Comparison of ENCODE assay signal across 8 mouse cellular contexts in genomic region chr1:58112880-58113279, GRCm38 (mm10). TPM values are rescaled to one million over a fixed set of nuclear protein-coding genes. Genes with fewer than 3 reads are reported as not detected.
DNase-seq lines count a peak whose midpoint lies in the region; ATAC-seq and TF ChIP-seq lines count a peak whose summit lies in the region.

Aox3 (plus strand) TSS chr1:58113130.

- no peaks in the 10 kb centered on the region for H3K4me1 ChIP-seq in hindbrain, embryonic 16.5 days (ENCODE audit: control insufficient read depth, insufficient read depth, low read depth, low read length)

- H3K36me3 ChIP-seq in hindbrain, embryonic 16.5 days (ENCODE audit: control insufficient read depth, insufficient read depth, low read length) = no peaks in the 10 kb centered on the region

- no peak within 1 kb of the TSS for H3K9ac ChIP-seq in hindbrain, embryonic 16.5 days (ENCODE audit: low read depth, low read length)

- intact Hi-C loops in left cerebral cortex, adult 2 months (cut with DNase I) = loop anchor here (10.0 kb wide), 1 partner anchor 688 kb away; no protein-coding TSS in a partner anchor

- peak; percentile 88 for ATAC-seq in hindbrain, embryonic 16.5 days
- peak; percentile 62 for ATAC-seq in megakaryocyte progenitor cell, adult 5-6 weeks (replicated peaks; ENCODE audit: poor library complexity)
- ATAC-seq in inflammation-experienced regulatory T-cells, adult 6 months = no peak

- H3K4me3 ChIP-seq in hindbrain, embryonic 16.5 days (ENCODE audit: low read length) = 0 out of 2 replicates have a peak within 1 kb of the TSS, but pooled peaks have one; percentile 7
- H3K4me3 ChIP-seq in left cerebral cortex, adult 2 months = no peak within 1 kb of the TSS

- H3K9me3 ChIP-seq in hindbrain, embryonic 16.5 days (ENCODE audit: control insufficient read depth, low read length) = no peaks in the 10 kb centered on the region

- no peaks in the 10 kb centered on the region for H3K27me3 ChIP-seq in hindbrain, embryonic 16.5 days (replicated peaks; ENCODE audit: control insufficient read depth, insufficient read depth, low read length)

- WGBS in hindbrain, embryonic 16.5 days = 13% methylated on average over 11 of the region's 11 CpGs

- peak; percentile 77 for TF ChIP-seq CTCF in left cerebral cortex, adult 2 months (IDR thresholded peaks at IDR 0.05)

- peak within 1 kb of the TSS; percentile 36 for H3K4me2 ChIP-seq in hindbrain, embryonic 16.5 days (ENCODE audit: low read length)

- peak; percentile 75 to 92 for DNase-seq in adrenal gland, adult (ENCODE audit: inconsistent age in 2 of 2, low spot score in 1 of 2)
- DNase-seq in cerebellum, postnatal 4 days (ENCODE audit: low spot score in 2 of 2) = peak; percentile 52 to 83
- peak; percentile 75 to 77 for DNase-seq in gastrocnemius, adult 8-10 months (ENCODE audit: low spot score in 2 of 2)
- DNase-seq in left cerebral cortex, adult 2 months (ENCODE audit: extremely low spot score in 1 of 2, low spot score in 2 of 2) = peak; percentile 75 to 80
- DNase-seq in right cerebral cortex, postnatal 14 days = peak; percentile 82

- no peak within 1 kb of the TSS for H3K27ac ChIP-seq in hindbrain, embryonic 16.5 days (ENCODE audit: low read depth, low read length)
- H3K27ac ChIP-seq in left cerebral cortex, adult 2 months = no peak within 1 kb of the TSS

RNA-seq across cellular contexts. Expression of gene Aox3, which starts in this region (rescaled TPM):
- total RNA-seq in gastrocnemius, adult 8-10 months (2022) = 1 to 10 TPM in 2 of 4 experiments, under 1 TPM in 2; 0.73 to 2.0 (median 1.4) TPM
- polyA plus RNA-seq in hindbrain, embryonic 16.5 days (2015; fragmentation: Nextera tagmentation; extraction: Ambion mirVana) = 0.37 and 0.38 TPM in 2 replicates
- 1 to 10 TPM; 2.9 to 3.6 TPM for total RNA-seq in left cerebral cortex, adult 2 months (2021)
- total RNA-seq in megakaryocyte progenitor cell, adult 5-6 weeks (2015) = not detected in 2 replicates
- total RNA-seq in megakaryocyte progenitor cell, adult 5-6 weeks (2017) = not detected in 2 replicates
- not detected for polyA plus RNA-seq in inflammation-experienced regulatory T-cells, adult 6 months (2017; shearing (Covaris generic))

Comparison
In these comparisons a context has a peak if more than half of its experiments do, and no peak if none do; other contexts are left out.
1. Peak in ATAC-seq, H3K4me3 ChIP-seq and H3K4me2 ChIP-seq in hindbrain, embryonic 16.5 days; RNA of the gene not detected or under 1 TPM.
2. Peak in ATAC-seq in megakaryocyte progenitor cell, adult 5-6 weeks; RNA of the gene not detected or under 1 TPM.